Mouse (Mus musculus) midbrain, embryonic 12.5 days (tissue): ENCODE results near the gene Thumpd1. TPM values are rescaled to one million over a fixed set of nuclear protein-coding genes. Genes with fewer than 3 reads are reported as not detected.

Experiments used
- ATAC-seq: fragments of 200-750 bp; cut with Nextera tagmentation; 2 replicates; pipeline ENCODE4 v1.8.0; 2017; ENCODE audit warnings: low read depth, moderate TSS enrichment, moderate library complexity; ENCODE audit not compliant: low FRiP score
- H3K27ac ChIP-seq: fragments of 300-500 bp; sonication (generic); replicated peaks from 2 replicates; pipeline ENCODE4 v1.5.1; 2016; ENCODE audit warnings: mild to moderate bottlenecking
- H3K27me3 ChIP-seq: fragments of 300-500 bp; sonication (generic); 2 replicates; pipeline ENCODE4 v1.6.1; 2016; ENCODE audit warnings: mild to moderate bottlenecking
- H3K36me3 ChIP-seq: fragments of 300-500 bp; sonication (generic); 2 replicates; pipeline ENCODE4 v1.6.1; 2016
- H3K4me1 ChIP-seq: fragments of 300-500 bp; sonication (generic); 2 replicates; pipeline ENCODE4 v1.6.1; 2016
- H3K4me2 ChIP-seq: fragments of 300-500 bp; sonication (generic); replicated peaks from 2 replicates; pipeline ENCODE4 v1.6.1; 2016; ENCODE audit warnings: mild to moderate bottlenecking, moderate library complexity
- H3K4me3 ChIP-seq: fragments of 300-500 bp; sonication (generic); 2 replicates; pipeline ENCODE4 v1.5.1; 2016; ENCODE audit warnings: mild to moderate bottlenecking
- H3K9ac ChIP-seq: fragments of 300-500 bp; sonication (generic); replicated peaks from 2 replicates; pipeline ENCODE4 v1.6.1; 2016; ENCODE audit warnings: mild to moderate bottlenecking, moderate library complexity
- H3K9me3 ChIP-seq: fragments of 300-500 bp; sonication (generic); 2 replicates; pipeline ENCODE4 v1.6.1; 2016; ENCODE audit warnings: mild to moderate bottlenecking
- WGBS: fragments of 180-500 bp; shearing (Covaris S2); methylation state at CpG from one replicate; pipeline ENCODE4 v1.1.7; 2016; 5-methylcytosine and 5-hydroxymethylcytosine counted together
- polyA plus RNA-seq: library from polyadenylated mRNA; unstranded; fragments of >200 nt; fragmentation: Nextera tagmentation; extraction: Ambion mirVana; gene quantifications from 2 replicates; pipeline ENCODE4 v1.2.1, GENCODE M21; 2016

The Thumpd1 gene
- polyA plus RNA-seq, 1 experiment from 2014 or later = 90.7 TPM

DNA sequence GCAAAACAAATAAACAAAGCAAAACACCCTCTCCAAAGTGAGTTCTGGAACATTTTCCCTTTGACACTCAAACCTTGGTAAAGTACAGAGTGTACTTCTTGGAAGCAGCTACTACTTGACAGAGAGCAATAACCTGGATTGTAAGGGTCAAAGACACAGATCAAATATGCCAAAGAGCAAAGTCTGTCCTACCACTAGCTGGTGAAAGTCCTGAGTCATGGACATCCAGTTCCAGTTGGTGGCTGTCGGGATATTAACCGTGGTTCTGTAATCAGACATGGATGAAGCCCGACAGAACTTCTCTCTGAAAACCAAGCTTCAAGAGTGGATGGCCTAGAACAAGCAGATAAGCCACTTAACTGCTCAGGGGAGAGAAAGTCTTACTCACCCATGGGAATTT, 52.7 kb downstream of the Thumpd1 start:
- Histone ChIP-seq H3K9me3 (no peaks in the 10 kb centered on the region), H3K4me3 (no peak overlapping the region), H3K9ac (no peak overlapping the region), H3K27me3 (no peaks in the 10 kb centered on the region), H3K36me3 (no peaks in the 10 kb centered on the region), H3K4me2 (no peak overlapping the region), H3K4me1 (no peaks in the 10 kb centered on the region), H3K27ac (no peak overlapping the region)
- WGBS = 86% methylated on average over 3 of the region's 3 CpGs
- no peak for ATAC-seq

Other genes with a start within 250 kb of the Thumpd1 start
- gene Umod, start 241.5 kb downstream of the Thumpd1 start, polyA plus RNA-seq = not detected in 2 replicates
- gene Acsm5, start 201.3 kb downstream of the Thumpd1 start, polyA plus RNA-seq = not detected in 2 replicates
- 0.13 TPM in 1 of 2 replicates, not detected in the other for gene Pdilt, start 197.3 kb downstream of the Thumpd1 start, polyA plus RNA-seq
- gene Acsm2, start 166.5 kb downstream of the Thumpd1 start, polyA plus RNA-seq = not detected in 2 replicates
- gene Acsm1, start 113.8 kb downstream of the Thumpd1 start, polyA plus RNA-seq = not detected in 2 replicates
- not detected in 2 replicates for gene Acsm4, start 30.8 kb downstream of the Thumpd1 start, polyA plus RNA-seq
- gene Acsm3, start 40.1 kb upstream of the Thumpd1 start, polyA plus RNA-seq = 0.14 and 0.17 TPM in 2 replicates
- gene Rexo5, start 73.2 kb upstream of the Thumpd1 start, polyA plus RNA-seq = 21.9 and 27.6 TPM in 2 replicates
- gene Eri2, start 73.3 kb upstream of the Thumpd1 start, polyA plus RNA-seq = 32.9 and 36.6 TPM in 2 replicates
- 12.8 and 14.0 TPM in 2 replicates for gene Lyrm1, start 175.1 kb upstream of the Thumpd1 start, polyA plus RNA-seq
- gene Dcun1d3, start 175.5 kb upstream of the Thumpd1 start, polyA plus RNA-seq = 17.8 and 19.4 TPM in 2 replicates